Mouse (Mus musculus): ENCODE measurements around the gene Gm10778.

The Gm10778 gene

DNA sequence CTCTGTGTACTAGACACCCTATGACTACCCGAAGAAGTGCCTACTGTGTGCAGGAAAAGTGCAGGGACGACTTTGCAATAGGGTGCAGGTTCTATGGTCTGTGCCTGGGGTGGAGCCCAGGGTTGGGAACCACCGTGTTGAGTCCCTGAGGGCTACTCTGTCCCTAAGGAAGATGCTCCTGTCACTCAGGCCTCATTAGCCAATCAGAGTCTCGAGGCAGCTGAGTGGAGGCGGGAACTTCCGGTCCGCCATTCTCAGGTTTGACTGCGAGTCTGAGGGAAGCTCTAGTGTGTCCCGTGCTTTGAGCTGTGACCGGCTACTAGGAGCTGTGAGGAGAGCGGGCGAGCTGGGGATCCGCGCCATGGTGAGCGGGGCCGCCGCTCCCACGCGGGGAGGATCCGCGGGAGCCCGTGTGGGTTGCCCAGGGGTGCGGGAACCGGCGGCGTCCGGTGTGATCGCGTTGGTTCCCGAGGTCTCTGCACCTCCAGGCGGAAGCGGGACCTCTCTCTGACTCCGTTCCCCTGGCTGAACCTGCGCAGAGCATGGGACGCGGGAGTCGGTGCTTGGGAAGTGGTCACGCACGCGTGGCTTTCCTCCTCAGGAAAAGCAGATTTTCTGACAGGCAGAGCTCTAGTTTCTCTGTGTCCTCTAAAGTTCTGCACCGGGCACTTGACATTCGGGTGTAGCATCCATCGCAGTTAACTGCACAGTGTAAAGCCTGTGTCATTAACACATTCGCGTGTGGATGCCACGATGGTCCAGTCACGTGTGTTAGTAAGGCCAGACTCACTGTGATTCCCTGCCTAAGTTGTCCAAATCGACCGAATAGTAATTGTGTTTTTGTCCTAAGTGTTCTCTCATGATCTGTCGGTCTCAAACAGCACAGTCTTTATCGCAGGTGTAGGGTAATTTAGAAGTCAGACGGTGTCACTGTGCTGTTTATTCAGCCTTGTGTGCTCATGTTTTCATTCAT, at the start of gene Gm10778:
Gm10778 (plus strand) TSS at position 257 of the 973 bp plus-strand sequence.
- DNase-seq (ENCODE audit: low read depth, low spot score) = peak; percentile 93

DNA sequence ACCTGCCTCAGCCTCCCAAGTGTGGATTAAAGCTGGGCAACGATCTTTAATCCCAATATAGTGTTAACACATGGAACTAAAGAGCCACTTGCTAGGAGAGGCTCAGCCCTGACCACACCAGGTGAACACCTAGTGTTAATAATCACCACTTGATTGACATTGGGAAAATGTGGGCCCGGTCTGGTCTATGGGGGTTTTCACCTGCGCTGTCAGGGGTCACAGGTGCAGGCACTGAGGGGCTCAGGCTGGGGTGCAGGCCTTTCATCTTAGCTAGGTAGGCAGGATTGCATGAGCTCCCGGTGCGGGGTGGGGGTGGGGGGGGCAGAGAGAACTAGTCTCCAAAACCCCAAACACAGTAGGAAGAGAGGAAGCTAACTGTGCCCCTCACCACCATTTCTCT, 49.2 kb upstream of the Gm10778 start:
- no peak for DNase-seq (ENCODE audit: low read depth, low spot score)

DNA sequence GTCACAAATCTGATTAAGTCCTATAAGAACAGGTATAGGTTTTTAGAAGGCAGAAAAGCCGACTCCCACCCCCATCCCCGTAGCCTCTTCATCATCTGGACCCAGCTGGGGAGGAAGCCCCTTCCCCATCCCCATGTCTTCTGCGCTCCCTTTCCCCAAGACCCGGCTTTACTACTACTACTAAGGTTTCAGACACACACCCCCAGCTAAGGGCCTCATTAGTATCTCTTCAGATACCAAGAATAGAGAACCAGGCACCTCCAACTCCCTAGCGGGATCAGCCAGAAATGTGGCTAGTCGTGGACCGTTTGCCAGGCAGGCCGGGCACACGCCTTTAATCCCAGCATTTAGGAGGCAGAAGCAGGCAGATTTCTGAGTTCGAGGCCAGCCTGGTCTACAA, 48.8 kb upstream of the Gm10778 start:
- DNase-seq (ENCODE audit: low read depth, low spot score) = no peak

DNA sequence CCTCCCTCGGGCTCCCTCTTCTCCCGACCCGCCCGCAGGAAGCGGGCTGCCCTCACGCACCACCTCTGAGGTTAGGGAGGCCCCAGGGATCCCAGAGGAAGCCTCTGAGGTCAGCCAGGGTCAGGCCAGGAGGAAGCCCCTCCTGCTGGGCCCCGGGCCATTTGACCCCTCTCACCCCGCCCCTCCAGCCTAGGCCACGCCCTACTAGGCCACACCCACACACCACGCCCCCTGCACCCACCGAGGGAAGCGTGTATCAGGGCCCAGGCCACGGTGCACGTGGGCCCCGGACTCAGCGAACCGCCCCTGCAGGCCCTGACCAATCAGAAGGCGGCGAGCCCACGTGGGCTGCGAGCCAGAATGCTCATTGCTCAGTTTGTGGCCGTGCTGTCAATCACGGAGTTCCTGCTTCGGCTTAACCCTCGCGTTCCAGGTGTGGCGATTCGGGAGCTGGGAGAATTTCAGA, 48.1 kb upstream of the Gm10778 start, which contains the start of gene Tle6:
Tle6 (minus strand) TSS at position 336 of the 466 bp plus-strand sequence.
- DNase-seq (ENCODE audit: low read depth, low spot score) = peak; percentile 93

DNA sequence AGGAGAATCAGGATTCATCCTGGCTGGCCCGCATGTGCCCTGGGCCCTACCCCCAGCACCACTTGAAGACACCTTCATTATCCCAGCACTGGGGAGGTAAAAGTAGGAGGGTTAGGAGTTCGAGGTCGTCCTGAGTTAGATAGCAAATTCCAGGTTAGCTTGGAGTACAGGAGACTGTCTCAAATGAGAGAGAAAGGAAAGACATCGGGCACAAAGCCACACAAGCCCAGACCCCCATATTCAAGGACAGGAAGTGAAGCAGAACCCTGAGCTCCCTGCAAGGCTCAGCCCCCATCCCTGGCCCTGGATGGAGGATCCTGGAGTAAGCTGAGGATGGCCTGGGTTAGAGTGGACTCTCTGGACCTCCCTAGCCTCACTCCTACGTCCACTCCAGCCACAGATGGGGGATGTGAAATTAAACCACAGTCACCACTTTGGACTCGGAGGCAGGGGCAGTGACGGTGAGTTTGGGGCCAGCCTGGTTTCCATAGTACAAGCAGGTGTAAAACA, 47.4 kb upstream of the Gm10778 start:
- DNase-seq (ENCODE audit: low read depth, low spot score) = no peak

DNA sequence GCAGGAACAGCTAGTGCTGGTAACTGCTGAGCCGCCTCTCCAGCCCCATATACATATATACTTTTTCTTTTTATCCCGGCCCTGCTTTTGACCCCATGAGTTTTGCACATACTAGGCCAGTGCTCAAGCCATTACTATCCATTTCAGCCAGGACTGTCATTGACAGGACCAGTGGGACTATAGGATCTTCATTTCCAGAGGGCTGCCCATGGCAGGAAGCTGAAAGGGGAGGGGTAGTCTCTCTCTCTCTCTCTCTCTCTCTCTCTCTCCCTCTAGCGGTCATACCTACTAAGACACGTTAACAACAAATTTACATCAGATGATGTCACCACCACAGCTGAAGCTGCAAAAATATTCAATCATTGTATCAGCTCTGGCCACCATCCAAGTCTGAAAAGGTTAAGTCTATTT, 46.1 kb upstream of the Gm10778 start:
- peak; percentile 84 for DNase-seq (ENCODE audit: low read depth, low spot score)

DNA sequence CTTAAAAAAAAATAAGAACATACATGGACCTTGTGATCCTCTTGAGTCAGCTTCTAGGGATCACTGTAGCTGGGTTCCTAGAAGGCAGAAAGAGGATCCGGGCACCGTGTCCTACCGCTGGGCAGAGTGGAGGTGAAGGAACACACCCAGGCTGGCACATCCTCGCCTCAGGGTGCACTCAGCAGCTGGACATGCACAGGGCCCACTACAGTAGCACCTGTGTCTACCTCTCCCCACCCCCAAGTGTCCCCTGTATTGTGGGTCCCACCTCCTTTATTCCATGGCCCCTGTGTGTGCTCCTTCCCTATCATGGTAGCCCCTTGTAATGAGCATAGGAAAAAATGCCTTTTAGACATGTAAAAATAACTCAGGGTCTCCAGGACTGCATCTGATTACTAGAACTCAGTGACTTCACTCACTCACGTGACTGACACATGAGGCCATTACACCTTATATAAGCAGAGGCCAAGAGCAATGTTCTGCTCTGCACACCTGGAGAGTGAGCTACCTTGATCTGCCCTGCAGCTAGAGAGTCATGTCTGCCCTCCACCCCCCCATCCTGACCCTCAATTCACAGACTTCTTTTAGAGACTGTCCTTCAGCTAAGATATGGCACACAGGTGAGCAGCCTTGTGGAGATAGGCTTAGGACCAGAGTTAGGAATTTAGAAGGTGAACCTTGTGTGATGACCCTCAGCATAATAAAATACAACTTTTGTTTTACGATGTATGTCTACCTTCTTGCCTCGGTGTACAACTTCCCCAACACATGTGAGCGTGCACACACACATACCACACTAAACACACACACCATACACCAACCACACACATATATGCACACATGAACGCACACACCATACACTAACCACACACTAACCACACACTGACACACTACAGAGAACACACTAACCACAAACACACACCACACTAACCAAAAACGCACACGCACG, 44.6 kb upstream of the Gm10778 start:
- no peak for DNase-seq (ENCODE audit: low read depth, low spot score)

DNA sequence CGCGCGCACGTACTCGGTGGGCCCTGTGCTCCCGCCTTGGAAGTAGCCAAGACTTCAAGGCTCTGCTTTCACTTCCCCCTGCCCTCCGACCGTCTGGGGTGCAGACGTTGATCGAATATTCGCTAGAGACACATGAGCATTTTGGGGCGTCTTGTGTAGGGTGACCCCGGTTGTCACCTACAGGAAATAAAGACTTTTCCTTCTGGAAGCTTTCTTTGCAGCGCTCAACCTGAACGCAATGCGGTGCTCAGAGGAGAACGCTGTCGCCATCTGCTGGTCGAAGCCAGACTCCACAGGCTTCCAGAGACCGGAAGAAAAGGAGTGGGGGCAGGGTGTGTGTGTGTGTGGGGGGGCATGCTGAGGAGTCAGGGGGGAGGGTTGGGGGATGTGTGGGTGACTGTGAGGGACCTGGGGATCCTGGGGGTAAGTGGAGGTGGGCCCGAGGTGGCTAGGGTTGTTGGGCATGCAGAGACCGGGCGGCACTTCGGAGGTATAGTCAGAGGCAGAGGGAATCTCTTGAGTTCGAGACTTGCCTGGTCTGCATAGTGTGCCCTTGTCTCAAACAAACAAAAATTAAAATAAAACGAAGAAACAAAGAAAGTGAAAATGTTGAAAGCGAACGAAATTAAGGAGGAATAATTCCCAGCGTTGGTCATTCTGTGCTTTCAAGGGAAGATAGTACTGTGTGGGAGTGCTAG, 43.7 kb upstream of the Gm10778 start:
- peak; percentile 94 for DNase-seq (ENCODE audit: low read depth, low spot score)

DNA sequence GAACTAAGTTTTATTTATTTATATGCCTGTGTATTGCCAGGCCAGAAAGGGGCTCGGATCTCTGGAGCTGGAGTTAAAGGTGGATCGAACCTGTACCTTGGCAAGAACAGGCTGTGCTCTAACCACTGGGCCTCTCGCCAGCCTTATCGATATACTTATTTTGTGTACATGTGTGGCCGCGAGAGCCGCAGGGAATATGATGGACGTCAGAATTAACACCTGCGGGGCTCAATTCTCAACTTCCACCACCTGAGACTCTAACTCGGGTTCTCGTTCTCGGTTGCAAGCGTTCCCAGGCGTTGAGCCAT, 43.2 kb upstream of the Gm10778 start:
- DNase-seq (ENCODE audit: low read depth, low spot score) = no peak

DNA sequence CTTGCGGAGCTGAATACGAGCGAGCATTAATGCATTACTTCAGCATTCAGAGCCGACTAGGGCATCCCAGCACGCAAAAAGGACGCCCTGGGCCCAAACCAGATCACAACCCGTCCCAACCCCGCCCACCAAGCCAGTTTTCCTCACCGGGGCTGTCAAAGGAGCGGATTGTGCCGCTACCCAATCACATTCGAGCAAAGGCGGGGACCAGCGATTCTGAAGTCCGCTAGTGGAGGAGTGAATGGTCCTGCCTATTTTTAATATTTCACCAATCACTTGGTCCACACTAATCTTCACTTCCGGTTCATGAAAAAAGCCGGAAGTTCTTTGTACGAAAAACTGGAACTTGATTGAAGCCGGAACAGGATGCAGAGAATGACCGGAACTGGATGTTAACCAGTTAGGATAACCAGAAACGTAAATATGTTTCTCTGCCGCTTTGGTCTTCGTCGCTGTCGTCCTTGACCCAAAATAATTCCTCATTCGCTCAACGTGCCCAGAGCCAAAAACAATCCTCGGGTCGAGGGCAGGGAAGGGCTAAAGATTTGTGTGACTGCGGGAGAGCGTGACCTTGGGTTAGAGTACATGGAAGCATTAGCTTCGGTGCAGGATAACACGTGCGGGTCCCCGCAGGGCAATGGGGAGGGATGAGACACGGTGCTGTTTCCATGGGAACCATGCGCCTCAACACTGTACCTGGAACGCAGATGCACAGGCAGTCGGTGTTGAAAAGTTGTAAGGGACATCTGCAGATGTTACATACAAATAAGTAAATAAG, 42.7 kb upstream of the Gm10778 start, which contains the start of gene BC025920:
BC025920 (plus strand) TSS at position 297 of the 778 bp plus-strand sequence.
- DNase-seq (ENCODE audit: low read depth, low spot score) = peak; percentile 95

DNA sequence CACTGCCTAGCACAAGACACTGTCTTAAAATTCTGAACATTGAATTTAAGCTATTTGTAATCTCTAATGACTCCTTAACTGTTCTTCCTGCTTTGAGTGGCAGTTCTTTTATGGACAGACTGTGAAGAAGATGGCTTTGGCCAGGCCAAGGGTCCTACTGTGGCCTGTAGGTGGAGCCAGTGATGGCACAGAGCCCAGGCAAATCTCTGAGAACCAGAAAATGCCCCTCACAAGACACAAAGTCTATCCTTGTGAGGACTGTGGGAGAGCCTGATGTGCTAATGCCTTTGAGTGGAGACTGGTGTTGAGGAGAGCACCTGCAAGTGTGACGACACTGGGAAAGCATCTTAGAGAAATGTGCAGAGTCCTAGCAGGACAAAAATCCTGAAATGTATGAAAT, 40.6 kb upstream of the Gm10778 start:
- no peak for DNase-seq (ENCODE audit: low read depth, low spot score)

DNA sequence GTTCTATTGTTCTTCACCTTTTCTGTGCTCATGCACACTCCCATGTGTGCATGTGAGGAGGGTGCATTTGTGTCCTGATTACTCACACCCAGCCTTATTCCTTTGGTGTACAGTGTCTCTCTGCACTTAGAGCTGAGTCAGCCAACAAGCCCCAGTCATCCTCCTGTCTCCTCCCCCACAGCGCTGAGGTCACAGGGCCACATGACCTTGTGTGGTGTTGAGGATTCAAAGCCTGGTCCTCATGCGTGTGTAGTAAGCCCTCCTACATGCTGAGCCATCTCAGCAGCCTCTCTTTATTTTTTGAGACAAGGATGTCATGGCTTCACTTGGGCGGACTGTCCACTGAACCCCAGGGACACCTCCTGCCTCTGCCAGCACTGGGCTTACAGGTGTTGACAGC, 36.1 kb upstream of the Gm10778 start:
- DNase-seq (ENCODE audit: low read depth, low spot score) = no peak

DNA sequence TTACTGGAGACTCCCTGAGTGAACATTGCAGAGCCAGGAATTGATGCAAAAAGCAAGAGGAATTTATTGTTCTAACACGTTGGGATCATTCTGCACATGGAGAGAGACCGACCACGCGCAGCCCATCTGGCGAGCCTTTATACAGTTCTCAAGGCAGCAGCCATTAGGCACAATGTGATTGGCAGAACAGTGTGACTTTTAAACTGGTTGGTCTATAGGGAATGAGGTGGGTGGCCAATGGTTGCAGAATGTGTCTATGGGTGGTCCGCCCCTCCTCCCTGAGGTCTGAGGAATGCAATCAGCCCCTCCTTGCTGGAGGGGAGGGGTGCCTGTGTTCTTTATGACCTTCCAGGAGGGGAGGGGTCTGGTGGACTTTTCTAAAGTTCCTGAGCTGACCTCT, 33.4 kb upstream of the Gm10778 start:
- DNase-seq (ENCODE audit: low read depth, low spot score) = no peak

DNA sequence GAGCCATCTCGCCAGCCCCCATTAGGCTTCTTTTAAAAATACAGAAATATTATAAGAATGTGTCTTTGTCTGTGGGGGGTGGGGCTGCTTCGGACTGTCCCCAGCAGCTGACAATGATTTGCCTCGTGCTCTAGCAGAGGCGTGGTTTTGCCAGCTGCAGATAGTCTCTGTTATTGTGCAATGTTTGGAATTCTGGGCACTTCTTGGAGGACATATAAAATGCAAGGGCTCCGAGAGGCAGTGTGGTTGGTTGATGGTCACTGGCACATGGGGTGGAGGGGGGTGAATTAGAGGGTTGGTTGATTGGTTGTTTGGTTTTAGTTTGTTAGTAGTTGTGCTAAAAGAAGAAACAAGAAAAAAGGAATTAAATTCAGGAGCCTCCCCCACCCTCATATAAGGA, 28.9 kb upstream of the Gm10778 start:
- DNase-seq (ENCODE audit: low read depth, low spot score) = no peak

DNA sequence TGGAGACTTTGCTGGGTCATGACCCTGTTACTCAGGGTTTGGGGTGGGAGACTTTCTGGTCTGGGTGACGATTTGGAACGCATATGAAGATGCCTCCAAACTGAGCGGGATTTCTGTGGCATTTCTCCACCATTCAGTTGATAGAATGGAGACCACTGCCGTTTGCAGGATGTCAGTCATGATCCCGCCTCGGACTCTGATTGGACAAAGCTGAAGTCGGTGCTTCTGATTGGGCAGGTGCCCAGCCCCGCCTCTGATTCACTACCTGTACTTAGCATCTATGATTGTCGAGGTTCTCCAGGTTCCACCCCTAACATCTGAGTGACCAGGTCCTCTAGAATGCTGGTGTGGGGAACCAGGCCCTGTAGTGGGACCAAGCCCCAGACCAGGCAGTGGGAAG, 28.1 kb upstream of the Gm10778 start:
- DNase-seq (ENCODE audit: low read depth, low spot score) = no peak

DNA sequence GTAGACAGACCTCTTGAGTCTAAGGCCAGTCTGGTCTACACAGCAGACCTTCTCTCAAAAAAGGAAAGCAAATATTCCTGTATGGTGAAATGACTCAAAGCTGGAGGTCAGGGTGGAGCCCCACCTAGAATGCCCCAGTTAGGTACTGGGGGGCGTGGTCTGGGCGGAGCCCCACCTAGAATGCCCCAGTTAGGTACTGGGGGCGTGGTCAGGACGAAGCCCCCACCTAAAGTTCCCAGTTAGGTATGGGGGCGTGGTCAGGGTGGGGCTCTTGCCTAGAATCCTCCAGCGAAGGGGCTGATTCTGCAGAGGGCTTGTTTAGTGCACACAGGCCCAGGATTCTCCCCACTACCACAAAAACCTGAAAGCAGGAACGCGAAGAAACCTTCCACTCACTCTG, 25.4 kb upstream of the Gm10778 start:
- DNase-seq (ENCODE audit: low read depth, low spot score) = no peak

DNA sequence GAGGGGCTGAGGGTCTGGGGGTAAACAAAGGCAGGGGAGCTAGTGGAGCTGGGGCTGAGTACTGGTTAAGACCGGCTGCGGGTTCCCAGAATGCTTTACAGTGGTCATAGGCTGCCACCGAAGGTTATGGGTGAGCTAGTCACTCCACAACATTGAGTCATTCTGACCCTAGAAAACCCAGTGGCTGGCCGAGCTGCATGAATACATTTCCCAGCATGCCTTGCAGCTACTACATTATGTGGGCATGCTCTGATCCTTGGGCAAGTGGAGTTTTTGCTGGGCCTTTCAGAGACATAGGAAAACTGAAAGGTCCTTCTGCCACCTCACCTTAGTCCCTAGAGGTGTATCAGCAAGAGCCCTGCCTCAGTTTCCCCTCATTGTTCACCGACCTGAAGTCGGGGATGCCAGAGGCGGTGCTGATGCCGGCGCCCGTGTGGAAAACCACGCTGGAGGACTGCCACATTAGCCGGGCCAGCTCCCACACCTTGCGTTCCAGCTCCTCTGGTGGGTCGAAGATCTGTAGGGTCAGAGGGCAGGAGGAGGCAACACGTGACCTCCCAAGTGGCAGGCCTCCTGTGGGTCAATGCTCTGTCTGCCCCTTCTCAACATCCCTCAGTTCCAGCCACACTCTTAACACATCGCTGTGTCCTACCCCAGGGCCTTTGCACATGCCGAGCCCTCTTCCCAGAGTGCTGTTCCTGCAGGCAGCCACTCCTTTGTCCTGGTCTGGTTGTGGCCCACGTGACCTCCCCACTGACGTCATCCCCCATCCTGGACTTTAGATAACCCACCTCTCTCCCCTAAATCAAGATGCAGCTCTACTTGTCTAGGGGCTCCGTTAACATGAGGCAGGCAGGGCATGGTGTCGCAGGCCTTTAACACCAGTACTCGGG, 22.5 kb upstream of the Gm10778 start:
- DNase-seq (ENCODE audit: low read depth, low spot score) = peak; percentile 32

DNA sequence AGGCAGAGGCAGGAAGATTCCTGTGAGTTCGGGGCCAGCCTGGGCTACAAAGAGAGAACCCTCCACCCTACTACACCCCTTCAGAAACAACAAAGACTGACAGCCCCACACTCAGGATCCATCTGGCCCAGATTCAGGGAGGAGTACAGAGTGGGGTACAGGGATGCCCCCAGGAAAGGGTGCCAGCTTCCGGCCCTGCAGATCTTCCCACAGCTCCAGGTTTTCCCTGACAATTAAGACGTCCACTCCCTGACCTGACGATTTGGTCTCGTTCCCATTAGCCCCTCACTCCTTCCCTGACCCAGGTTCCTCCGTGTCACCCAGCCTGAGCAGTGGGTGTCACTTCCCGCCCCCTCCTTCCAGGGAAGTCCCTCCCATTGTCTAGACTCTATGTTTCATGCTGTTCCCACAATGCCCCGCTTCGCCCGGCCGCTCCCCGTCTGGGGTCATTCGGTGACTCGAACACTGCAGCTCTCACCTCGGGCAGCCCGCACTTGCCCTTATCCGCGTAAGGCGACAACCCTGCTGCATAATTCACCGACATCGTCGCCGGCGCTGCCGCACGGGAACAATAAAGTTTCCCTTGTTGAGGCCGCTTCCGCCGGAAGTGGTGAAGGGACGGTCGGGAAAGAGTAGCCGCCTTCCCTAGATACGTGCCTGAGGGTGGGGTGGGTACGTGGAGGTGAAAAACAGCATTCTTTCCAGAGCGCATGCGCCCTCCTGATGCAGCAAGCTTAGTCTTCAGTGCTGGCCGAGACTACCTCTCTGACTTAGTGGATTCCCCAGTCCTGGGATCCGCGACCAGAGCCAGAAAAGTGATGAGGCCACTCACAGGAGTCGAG, 21.6 kb upstream of the Gm10778 start, which contains the start of gene Sirt6:
Sirt6 (minus strand) TSS at position 804 of the 842 bp plus-strand sequence.
- DNase-seq (ENCODE audit: low read depth, low spot score) = peak; percentile 96
